Mouse (Mus musculus) heart, postnatal 25 days (tissue): Measurements from ENCODE around the gene Eef1akmt1. TPM values are rescaled to one million over a fixed set of nuclear protein-coding genes. Genes with fewer than 3 reads are reported as not detected.

ENCODE experiments used
- DNase-seq: peaks from one replicate; pipeline ENCODE4 v3.0.0; 2022; ENCODE audit warnings: low spot score
- intact Hi-C: fragments of 180-260 bp; cut with DNase I; formaldehyde crosslinking; loops from one replicate; pipeline ENCODE4 v1.15.1; 2025
- total RNA-seq, 2 experiments: library from RNA; stranded (reverse); gene quantifications; 2 replicates each; pipeline ENCODE4 v1.2.3; 2021

The Eef1akmt1 gene
- total RNA-seq, 2 experiments from 2014 or later, result 29.6 to 30.2 TPM

DNA sequence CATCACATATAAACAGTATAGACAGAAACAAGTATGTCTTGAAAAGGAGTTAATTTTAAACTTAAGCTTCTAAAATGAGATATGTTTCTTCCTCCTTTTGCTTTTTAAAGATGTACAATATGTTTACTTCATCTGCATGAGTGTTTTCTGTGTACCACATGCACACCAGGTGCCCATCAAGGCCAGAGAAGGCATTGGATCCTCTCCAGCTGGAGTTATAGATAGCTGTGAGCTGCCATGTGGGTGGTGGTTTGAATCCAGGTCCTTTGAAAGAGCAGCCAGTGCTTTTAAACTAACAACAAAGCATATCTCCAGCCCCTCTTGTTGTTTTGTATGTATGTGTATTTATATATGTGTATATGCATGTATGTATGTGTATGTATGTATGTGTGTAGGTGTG is 18.5 kb downstream of the Eef1akmt1 start:
- intact Hi-C loops, result no loop called here
- no peak for DNase-seq

DNA sequence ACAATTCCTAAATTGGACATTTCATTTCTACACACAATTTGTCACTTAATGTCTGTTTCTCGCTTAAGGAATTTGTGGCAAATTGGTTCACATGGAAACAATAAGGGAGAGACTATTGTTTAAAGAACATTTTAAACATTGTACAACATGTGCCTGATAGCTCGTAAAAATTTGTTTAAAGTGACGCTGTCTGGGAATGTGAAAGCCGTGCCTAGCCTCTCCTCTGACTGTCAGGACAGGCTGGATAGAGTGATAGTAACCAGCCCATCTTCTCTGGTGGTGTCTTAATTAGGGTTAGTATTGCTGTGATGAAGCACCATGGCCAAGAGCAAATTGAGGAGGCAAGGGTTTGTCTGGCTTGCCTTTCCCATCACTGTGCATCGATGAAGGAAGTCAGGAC is 24.4 kb downstream of the Eef1akmt1 start:
- no peak for DNase-seq
- intact Hi-C loops, result no loop called here

DNA sequence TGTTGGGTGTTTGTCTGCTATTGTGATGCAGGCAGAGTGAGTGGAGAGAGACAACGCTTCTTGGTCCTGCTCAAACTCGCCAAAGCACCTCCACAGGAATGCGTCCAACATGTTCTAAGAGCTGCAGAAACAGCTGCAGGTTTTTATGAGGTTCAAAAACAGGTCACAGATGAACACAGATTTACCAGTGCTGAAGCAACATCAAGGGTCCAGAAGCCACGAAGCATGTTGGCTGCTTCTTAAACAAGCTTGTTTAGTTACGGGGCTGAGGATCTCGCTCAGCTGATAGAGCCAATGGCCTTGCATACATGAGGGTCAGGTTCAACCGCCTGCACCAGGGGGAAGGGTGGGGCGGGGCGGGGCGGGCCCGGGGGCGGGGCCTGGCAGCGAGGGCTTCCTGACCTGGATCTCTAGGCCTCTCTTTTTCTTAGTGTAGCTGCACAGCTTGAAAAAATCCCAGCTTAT is 24.8 kb downstream of the Eef1akmt1 start:
- DNase-seq, result no peak
- intact Hi-C loops, result no loop called here

DNA sequence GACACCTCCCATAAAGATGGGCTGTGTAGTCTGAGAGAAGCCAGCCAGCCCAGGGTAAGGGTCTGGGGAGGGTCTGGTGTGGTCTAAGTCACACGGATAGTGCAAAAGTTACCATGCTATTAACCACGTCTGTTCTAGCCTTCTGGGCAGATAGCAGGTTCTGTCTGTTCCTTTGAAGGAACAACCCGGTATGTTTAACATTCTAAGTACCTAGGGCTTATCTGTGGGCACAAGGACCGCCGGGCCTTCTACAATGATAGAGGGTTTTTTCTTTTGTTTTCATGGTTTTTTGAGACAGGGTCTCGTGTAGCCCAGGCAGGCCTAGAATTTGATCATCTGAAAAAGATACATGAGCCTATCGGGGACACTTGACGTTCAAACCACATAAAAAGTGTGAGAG is 25.3 kb downstream of the Eef1akmt1 start:
- no peak for DNase-seq
- intact Hi-C loops, result no loop called here

DNA sequence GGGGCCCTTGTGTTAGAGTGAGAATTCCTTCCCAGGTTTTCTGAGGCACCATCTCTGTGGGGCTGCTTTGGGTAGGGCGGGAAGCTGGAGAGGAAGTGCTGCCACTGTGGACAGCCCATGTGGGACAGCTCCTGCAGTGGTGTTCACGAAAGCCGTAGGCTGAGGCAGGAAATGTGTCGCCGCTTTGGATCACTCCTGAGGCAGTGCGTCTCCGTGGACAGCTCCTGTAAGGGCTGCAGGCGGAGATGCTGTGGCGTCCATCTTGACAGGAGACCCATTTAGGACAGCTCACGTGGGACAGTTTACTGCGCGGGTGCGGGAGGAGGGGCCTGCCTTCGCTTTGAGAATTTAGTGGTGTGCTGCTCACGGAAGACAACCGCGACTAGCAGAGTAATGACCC is 25.9 kb downstream of the Eef1akmt1 start:
- intact Hi-C loops, result no loop called here
- DNase-seq, result no peak

DNA sequence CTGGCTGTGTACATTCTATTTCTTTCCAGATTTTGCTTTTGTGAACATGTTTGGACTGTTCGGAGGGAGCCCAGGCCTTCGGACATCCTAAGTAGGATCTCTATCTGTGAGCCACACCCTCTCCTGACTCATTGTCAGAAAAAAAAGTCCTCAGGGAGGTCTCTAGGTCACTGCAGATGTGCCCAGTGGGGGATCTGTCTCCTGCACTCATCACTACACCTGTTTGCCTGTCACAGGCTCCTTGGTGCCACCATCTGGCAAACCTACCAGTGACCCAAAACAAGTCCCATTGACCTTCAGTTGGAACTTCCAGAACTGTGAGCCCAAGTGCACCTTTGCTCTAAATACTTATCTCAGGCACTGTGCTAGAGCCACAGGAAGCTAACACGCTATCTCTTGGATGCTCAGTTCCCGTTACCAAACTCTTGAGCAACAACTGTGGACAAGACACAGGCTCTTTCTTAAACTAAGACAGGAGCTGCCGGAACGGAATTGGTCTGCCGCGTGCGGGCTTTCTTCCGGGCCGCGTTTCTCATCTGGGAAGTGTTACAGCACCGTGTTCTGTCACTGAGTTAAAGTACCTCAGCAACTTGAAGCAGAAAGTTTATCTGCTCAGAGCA is 27.9 kb downstream of the Eef1akmt1 start:
- intact Hi-C loops, result no loop called here
- no peak for DNase-seq

DNA sequence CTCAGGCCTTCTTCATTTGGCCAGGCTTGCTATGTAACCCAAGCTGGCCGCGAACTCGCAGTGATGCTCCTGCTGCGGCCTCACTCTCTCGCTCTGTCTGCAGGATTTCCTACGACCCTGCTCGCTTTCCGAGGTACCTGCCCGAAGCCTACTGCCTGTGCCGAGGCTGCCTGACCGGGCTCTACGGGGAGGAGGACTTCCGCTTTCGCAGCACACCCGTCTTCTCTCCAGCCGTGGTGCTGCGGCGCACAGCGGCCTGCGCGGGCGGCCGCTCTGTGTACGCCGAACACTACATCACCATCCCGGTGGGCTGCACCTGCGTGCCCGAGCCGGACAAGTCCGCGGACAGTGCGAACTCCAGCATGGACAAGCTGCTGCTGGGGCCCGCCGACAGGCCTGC is 29.2 kb downstream of the Eef1akmt1 start:
- DNase-seq, result no peak
- intact Hi-C loops, result no loop called here

DNA sequence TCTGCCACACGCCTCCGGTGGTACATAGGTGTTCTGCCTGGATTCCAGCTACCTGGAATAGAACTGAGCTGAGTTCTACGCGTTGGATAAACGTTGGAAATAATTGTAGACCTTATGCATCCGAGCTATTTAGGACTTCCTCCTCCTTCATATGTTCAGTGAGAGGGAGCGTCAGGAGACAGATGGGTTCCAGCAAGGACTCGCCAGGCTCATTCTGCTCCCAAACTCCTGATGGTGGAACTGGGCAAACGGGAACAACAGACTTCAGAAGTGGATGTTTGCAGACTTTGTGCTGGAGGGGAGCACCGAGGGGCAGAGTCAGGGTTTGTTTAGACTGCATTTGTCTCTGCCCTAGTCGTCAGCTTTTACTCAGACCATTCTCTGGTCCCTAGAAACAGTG is 30.7 kb downstream of the Eef1akmt1 start:
- no peak for DNase-seq
- intact Hi-C loops, result no loop called here

DNA sequence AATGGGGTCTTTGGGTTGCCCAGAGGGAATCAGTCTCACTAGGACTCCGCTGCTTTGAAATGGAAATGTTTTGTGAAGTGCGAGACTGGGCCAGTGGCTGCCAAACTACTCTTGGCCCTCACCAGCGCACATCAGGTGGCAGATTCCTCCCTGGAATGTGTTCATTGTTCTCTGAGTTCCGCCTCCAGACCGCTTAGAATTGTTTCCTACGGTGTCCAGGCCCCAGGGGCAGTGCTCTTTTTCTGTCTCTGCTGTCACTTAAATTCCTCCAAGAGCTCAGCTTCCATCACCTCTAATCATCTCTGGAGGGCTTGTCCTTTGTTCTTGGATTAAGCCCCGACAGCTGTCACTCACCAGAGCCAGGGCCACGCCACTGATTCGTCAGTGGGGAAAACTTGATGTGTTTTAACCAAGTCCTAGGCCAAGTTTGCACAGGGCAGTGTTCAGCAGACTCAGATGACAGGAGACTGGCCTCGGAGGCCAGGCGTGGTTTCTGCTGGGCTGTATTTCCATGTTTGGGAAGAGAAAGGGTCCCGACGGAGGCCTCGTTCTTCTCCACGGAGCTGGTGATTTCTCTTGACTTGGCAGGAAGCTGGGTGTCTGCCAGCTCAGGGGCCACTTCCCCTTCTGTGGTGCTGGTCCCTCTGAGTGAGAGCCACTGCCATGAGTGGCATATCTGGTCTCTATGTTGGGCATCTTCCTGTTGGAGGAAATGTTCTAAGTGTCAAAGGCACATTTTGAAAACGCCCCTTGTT is 34.0 kb downstream of the Eef1akmt1 start:
- DNase-seq, result no peak
- intact Hi-C loops, result loop anchor here (5.0 kb wide), 1 partner anchor 35 kb away; the partner anchor contains the start of gene Eef1akmt1

DNA sequence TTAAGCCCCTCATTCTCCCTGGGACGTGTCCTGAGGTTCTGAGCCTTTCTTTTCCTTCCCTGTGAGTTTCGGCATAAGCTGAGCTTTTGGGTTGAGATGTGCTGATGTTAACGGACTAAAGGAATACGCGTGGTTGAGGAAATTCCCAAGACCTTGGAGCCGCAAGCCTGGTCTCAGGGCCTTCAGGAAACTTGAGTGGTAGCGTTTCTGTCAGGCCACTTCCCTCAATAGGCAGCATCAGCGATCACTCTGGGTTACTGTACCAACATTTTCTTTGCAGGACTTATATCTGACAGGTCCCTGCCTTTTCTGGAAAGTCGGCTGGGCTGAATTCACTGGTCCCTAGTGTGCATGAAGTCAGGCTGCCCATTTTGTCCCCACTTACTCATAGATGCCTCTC is 34.6 kb downstream of the Eef1akmt1 start:
- no peak for DNase-seq
- intact Hi-C loops, result loop anchor here (5.0 kb wide), 1 partner anchor 35 kb away; the partner anchor contains the start of gene Eef1akmt1

DNA sequence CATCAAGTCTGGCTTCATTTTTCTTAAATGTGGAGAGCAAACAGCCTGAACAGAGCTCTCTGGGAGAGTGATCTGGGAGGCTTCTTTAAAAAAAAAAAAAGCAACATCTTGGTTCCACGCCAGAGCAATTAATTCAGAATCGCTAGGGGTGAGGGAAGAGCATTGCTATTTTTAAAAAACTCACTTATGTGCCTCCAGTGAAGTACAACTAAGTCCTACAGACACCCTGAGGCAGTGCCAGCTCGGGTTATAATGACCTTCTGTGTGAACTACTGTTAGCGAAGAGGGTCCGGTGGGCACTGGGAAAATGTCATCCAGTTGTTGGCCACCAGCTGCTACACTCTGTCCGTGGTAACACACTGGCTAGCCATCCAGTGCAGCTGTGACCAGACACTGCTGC is 35.8 kb downstream of the Eef1akmt1 start:
- no peak for DNase-seq
- intact Hi-C loops, result loop anchor here (2.0 to 5.0 kb wide), 2 partner anchors 37 to 83 kb away; partner anchors contain the start of gene Eef1akmt1

DNA sequence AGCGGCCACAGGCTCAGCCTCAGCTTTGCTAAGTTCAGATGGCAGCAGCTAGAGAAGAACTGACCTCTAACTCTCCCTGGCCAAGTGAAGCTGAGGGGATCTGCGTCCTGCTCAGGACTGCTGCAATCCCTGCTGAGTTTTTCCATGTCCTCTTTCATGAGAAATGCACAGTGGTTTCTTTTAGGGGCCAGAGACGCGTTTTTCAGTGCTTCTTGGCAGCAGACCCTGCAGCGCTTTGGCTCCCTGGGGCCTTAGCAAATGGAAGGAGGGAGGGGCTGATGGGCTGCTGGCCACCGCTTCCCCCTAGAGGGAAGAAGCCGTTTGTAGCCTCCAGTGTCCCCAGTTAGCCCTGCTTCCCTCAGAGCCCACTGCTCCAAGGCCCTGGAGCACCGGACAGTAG is 36.5 kb downstream of the Eef1akmt1 start:
- peak; percentile 76 for DNase-seq
- intact Hi-C loops, result loop anchor here (2.0 to 5.0 kb wide), 2 partner anchors 37 to 84 kb away; partner anchors contain the start of gene Eef1akmt1

DNA sequence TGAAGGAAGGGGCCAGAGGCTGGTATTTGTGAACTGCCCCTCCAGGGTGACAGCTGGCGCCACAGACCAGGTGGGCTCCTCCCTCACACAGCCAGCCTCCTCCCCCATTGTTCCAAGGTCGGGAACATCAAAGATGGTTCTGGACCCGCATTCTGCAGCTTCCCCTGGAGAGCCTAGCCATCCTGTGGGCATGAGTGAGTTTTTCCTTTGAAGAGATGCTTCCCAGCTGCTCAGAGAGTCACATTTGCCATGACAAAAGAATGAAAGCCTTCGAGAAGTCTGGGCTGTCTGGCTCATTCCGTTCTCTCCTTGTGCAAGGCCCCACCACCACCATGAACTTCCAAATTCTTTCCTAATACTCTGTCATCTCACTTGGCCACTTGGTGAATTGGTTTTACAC is 37.1 kb downstream of the Eef1akmt1 start:
- no peak for DNase-seq
- intact Hi-C loops, result loop anchor here (2.0 kb wide), 1 partner anchor 84 kb away; no protein-coding TSS in a partner anchor

DNA sequence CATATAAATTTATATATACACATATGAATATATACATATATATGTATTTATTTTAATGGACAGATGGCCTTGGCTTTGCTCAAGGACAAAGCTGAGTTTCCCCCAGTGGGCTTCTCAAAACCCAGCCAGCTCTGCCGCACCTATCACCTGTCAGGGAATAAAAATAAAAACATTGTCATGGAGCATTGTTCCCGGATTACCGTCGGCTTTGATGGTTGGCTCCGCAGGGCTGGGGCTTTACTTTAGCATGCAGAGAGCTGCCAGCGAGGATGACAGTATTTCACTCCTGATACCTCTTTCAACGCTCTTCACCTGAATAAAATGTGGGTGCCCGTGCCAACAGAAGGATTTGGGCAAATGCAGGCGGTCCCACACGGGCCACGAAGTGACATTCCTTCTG is 37.6 kb downstream of the Eef1akmt1 start:
- no peak for DNase-seq
- intact Hi-C loops, result loop anchor here (2.0 kb wide), 1 partner anchor 85 kb away; no protein-coding TSS in a partner anchor

DNA sequence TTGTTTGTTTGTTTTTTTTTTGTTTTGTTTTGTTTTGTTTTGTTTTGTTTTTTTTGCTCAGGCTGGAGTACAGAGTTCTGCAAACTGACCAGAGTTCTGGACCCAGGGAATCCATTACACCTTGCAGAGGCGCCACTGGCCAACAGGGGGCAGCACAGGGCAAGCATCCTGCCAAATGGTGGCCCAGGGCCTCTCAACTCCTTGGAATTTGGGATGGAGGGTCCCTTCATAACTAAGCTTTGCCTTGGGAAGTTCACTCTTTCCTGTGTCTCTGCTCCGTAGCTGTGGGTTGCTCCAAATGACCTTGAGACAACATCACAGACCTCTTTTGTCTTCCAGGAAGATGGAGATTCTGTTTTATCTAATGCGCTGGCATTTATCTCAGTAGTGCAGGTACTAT is 38.2 kb downstream of the Eef1akmt1 start:
- DNase-seq, result no peak
- intact Hi-C loops, result no loop called here

DNA sequence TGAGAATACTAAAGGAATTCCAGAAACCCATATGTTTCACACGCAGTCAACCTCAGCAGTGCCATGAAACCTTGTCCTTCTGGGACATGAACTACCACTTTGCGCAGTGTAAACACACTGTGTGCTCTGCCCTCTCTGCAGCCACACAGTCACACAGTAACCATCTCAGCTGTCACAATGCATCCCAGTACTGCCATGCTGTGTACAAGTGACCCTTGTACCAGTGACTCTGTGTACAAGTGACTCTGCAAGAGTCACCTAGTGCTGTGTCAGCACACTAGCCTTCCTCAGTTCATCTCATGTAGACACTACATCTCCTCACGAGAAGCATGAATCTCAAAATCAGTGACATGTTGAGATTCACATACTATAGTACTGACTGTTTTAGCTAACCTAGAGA is 38.8 kb downstream of the Eef1akmt1 start:
- intact Hi-C loops, result no loop called here
- DNase-seq, result no peak

DNA sequence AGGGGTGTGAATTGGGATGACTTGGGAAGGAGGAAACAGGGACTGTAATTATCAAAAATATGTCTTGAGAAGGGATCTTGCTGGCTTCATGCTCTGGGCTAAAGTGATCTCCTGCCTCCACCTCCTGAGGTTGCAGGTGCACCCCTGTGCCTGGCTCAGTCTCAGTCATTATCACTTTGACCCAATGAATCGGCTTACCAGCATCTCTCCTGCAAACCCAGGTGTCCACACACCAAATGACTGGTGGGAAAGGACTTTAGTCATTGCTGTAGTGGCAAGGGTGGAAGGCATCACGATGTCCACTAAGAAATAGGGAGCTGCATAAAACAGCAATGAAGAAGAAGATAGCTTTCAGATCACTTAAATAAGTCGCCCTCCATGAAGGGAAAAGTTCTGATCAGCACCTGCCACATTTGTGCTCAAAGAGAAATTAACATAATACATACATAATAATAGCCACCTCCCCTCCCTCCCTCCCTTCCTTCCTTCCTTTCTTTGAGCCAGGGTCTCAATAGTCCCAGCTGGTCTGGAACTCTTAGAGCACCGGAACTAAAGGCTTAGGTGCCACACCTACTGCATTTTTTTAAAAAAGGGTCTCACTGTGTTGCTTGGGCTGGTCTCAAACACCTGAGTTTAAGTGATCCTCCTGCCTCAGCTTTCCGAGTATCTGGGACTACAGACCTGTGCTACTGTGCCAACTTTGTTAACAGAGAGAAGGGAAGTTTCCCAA is 41.5 kb downstream of the Eef1akmt1 start:
- DNase-seq, result no peak
- intact Hi-C loops, result no loop called here

DNA sequence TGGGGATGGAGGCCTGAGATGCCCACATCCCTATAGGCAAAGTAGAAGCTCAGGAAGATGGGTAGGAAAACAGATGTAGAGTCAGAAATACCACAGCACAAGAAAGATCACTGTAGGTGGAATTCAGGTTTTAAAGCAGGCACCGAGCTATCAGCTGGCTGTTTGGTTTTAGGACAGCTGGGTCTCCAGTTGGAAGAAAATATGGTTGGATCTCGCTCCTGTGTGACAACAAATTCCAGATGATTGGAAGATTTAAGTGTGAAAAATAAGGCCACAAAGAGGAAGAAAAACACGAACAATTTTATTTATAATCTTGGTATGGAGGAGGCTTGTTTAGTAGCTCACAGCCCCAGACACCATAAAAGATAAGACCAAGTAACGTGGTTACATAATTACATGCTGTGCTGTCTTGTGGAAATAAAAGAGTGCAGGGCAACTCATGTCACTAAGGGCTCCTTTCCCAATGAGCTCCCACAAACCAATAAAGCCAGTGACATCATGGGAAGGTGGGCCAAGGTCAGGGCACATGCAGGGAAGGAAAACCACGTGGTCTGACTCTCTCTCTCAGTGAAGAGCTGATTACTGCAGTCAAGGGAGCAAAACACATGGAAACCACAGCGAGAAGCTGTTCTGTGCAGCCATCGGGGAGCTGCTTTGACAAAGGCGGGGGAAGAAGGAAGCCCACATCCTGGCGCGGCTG is 42.2 kb downstream of the Eef1akmt1 start:
- peak; percentile 56 for DNase-seq
- intact Hi-C loops, result no loop called here

DNA sequence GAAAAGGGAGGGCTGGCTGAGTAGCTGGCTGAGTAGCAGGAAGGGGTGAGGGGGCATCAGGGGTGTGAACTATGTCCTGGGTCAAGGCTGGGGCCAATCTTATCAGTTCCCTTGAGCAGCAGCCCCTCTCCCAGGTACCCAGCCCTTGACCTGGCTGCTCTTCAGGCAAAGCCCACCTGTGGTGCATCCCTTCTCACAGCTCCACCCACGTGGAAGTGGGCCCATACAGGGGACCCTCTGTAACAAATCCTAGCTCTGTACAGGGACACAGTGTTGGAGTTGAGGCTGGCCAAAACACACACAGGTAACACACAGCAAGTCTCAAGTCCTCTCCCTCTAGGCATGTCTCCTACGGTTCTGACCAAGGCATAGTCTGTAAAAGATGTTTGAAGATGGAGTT is 43.8 kb downstream of the Eef1akmt1 start:
- DNase-seq, result no peak
- intact Hi-C loops, result no loop called here

DNA sequence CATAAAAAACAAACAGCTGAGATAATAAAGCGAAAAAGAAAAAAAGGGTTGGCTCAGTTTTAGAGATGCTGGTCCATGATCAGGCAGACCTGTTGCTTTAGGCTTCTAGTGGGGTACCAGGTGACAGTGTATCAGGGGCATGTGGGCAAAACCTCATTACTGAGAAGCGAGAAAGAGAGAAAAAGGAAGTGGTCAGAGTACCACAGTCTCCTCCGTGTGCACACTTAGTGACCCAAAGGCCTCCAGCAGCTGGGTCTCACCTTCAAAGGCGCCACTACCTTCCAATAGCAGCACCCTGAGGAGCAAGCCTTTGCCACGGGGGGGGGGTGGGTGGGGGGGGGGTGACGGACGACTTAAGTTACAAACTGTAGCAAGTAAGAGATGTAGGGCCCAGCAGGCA is 44.3 kb downstream of the Eef1akmt1 start:
- no peak for DNase-seq
- intact Hi-C loops, result no loop called here
